Mouse (Mus musculus): ENCODE data around the gene Vgll2. TPM values are rescaled to one million over a fixed set of nuclear protein-coding genes. Genes with fewer than 3 reads are reported as not detected.

Gene Vgll2
- total RNA-seq (2022): 100 to 1,000 TPM in 2 of 4 experiments, 10 to 100 TPM in 2; 71.6 to 102 (median 86.6) TPM

DNA sequence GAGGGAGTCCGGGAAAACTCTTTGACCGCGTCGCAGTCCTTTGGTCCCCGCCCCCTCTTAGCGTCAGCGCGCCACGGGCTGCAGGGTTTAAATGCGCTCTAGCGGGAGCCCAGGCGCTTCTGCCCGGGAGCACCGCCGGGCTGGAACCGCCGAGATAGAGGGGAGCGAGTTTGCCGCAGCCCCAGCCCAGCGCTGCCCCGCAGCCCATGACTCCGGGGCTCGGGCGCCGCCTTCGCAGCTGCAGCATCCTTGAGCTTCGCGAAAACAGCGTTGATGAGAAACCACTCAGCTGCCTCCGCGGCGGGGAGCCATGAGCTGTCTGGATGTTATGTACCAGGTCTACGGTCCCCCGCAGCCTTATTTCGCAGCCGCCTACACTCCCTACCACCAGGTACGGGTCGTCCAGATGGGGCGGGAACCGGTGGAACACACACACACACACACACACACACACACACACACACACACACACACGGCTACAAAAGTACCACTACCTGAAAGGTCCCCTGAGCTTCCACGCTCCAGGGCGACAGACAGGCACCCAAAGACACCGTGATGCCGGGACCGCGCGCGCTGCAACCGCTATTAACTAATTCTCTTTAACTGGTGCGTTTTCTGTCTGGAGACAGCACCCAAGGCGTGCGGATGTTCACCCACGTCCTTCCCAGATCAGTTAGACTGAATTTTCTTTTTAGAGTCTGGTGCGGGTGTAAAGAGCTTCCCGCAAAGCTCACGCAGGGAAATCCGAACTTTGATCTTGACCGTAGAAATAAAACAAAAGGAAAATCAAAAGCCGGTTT lies at the start of gene Vgll2:
TSS of gene Vgll2 (plus strand) at position 90 of the 800 bp plus-strand sequence.
- DNase-seq (ENCODE audit: low spot score in 2 of 2): peak; percentile 26 to 34

DNA sequence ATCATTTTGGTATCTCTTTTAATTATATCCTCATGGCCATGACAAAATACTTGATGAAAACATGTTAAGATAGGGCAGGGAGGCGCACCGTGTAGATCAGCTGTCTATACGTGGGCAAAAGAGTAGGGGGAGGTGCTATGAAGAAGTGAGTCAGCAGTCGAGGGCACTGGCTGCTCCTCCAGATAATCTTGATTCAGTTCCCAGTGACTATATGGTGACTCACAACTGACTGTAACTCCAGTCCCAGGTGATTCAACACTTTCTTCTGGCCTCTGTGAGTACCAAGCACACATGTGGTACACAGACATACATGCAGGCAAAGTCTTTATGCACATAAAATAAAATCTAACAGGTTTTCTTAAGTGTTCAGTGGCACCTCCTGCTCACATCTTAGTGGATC lies 47.2 kb upstream of the Vgll2 start:
- no peak for DNase-seq (ENCODE audit: low spot score in 2 of 2)

DNA sequence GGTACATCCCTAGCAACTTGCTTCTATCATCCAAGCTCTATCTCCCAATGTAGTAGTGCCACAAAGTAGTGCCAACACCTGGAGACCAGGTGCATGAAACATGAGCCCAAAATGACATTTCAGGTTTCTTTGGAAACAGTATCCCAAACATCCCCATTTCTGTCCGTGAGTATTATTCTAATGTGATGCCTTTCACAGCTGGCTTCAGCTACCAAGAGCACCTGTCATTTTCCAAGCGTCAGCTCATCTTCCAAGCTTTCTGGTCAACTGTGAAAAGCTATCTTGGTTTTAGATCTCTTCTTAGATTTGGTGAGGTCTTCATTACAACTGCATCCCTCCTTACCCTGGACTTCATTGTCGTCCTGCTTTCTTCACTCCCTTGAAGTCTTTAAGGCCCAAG lies 46.7 kb upstream of the Vgll2 start:
- no peak for DNase-seq (ENCODE audit: low spot score in 2 of 2)

DNA sequence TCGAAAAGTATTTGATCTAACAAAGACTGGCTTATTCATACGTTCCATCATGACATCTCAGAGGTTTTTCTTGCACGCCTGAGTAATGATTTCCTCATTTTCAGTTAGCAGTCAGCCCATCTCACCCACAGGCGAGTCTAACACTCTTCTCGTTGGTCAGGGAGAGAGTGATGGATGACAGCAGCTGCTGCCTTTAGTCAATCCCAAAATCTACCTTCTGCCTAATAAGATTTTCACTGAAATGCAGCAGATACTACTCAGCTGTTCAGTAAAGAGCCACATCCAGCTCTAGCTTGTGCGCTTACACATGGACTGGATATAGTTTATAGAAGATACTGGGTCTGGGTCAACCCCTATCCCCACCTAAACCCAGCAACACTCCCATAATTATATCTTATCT lies 40.7 kb upstream of the Vgll2 start:
- DNase-seq (ENCODE audit: low spot score in 2 of 2): no peak

DNA sequence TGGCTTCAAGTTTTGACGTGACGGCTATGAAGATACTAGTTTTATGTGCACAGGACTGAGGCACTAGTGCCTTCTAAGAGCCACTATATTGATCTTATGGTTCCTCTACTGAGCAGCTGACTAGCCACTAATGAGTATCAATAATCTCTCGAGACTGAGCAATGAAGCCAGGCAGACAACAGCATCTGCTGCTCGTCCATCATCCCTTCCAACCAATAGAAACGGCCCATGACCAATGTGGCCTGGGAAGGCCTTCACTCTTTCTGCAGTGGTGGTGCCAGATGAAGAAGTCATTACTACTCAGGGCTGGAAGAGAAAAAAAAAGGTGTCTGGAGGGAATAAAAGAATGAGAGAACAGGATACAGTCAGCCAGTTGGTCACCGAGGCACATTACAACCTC lies 39.9 kb upstream of the Vgll2 start:
- no peak for DNase-seq (ENCODE audit: low spot score in 2 of 2)

- DNase-seq (ENCODE audit: low spot score in 2 of 2): no peak
These were observed 3.8 kb upstream of the Vgll2 start for GRCm38 (mm10) chr10:52018471-52018870.

DNA sequence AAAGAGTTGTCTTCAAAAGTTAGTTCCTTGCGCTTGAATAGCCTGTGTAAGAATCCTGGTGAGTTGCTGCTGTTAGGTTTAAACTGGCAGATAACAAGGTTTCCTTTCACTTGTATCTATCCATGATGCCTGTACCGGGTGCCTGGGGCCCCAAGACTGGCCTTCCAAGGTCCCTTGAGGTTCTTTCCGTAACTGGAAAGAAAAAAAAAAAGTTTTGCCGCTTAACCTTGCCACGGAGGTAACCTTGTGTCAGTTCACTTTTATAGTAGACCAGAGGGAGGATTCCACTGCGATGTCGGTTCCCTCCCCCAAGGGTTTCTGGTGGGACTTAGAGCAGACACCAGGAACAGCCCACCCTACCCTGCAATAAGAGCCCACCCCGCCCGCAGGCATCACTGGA lies 1.1 kb upstream of the Vgll2 start:
- DNase-seq (ENCODE audit: low spot score in 2 of 2): no peak

DNA sequence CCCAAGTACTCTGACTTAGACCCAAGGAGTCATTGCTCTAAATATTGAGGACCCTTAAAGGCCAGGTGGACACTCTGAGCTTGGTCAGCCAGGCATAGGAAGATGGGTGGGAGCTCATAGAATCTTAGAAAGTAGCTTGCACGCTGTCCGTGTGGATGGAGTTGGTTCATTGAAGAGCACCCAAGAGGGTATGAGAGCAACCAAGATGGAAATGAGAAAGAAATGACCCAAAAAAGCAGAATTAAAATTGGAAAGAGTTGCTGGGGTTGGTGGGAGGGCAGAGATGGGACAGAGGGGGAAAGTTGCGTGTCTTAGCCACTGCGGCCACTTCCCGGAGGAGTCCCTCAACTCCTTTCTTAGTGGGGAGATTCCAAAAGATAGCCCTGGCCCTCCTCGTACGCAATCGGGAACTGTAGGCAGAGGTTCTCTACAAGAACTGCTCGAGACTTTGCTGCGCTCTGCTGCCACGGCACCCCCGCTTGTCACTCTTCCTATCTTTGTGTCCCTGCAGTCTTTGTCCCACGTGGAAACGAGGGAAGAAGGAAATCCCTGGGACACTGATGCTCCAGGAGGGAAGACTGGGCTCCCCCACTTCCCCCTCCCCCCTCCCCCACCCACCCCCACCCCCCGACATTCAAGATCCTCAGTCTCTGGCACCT lies 437 bp upstream of the Vgll2 start:
- no peak for DNase-seq (ENCODE audit: low spot score in 2 of 2)

DNA sequence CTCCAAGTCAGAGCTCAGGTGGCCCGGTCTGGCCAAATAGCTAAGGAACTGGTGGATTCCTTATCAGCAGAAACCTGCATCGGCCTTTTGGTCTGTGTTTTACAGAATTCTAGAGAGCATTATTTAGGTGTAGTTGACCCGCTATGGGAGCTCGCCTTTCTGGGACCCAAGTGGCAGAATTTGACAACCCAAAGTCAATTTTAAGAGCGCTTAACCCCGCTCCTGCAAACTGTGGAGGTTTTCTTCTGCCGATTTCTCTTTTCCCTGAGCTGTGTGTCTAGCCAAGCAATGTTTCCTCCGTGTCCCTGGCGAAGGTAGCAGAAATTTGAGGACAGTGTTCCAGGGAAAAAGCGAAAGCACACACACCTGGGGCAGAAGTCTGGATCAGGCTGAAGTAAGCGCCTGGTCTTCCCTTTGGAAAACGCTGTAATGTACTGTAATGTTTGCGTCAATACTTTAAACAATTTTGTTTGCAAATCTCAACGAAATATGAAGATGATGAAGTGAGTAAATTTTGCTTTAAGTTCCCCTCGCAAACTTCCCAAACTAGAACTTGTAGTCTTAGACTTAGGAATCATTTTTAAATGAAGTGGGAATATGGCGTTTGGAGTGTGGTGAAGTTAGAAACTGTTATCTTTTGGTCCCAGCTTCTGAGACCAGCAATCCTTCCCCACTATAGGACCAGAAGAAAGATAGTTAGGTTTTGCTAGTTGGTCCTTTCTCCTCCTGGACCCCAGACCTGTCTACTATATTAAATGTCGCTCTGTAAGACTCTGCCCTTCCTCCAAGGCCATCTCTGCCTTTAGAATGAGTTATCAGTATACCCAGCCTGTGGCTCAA lies 1.1 kb downstream of the Vgll2 start:
- no peak for DNase-seq (ENCODE audit: low spot score in 2 of 2)

DNA sequence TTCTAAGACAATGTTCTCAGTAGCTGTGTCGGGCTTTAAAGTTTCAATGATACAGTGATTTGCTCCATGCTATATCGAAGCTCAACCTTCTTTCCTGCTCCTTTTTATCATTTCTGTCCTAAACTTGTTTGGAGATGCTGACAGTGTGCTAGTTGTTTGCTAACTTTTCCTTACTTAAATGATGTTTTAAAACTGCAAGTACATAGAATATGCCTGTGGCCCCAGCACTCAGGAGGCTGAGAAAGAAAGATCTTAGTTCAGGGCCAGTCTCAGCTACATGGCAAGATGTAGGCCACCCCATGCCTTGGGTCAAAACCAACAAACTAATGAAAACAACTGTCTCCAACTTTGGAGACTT lies 1.7 kb downstream of the Vgll2 start:
- no peak for DNase-seq (ENCODE audit: low spot score in 2 of 2)

- no peak for DNase-seq (ENCODE audit: low spot score in 2 of 2)
These were observed 3.0 kb downstream of the Vgll2 start for GRCm38 (mm10) chr10:52025291-52025690.

DNA sequence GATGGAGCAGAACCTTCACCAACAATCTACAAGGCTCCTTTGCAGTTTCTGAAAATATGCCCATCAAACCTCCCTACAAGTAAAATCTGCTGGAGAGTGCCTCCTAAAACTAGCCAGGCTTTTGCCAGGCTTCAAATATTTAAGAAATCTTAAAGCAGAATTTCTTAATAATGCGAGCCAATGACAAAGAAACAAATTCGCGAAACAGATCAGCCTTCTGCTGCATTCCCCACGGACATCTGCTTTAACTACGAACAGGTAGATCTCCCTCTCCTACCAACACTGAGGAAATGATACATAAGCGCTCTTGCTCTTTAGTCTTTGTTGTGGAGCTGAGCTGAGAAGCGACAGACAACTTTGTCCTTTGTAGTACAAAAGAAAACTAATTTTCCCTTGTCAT lies 3.5 kb downstream of the Vgll2 start:
- DNase-seq (ENCODE audit: low spot score in 2 of 2): no peak

DNA sequence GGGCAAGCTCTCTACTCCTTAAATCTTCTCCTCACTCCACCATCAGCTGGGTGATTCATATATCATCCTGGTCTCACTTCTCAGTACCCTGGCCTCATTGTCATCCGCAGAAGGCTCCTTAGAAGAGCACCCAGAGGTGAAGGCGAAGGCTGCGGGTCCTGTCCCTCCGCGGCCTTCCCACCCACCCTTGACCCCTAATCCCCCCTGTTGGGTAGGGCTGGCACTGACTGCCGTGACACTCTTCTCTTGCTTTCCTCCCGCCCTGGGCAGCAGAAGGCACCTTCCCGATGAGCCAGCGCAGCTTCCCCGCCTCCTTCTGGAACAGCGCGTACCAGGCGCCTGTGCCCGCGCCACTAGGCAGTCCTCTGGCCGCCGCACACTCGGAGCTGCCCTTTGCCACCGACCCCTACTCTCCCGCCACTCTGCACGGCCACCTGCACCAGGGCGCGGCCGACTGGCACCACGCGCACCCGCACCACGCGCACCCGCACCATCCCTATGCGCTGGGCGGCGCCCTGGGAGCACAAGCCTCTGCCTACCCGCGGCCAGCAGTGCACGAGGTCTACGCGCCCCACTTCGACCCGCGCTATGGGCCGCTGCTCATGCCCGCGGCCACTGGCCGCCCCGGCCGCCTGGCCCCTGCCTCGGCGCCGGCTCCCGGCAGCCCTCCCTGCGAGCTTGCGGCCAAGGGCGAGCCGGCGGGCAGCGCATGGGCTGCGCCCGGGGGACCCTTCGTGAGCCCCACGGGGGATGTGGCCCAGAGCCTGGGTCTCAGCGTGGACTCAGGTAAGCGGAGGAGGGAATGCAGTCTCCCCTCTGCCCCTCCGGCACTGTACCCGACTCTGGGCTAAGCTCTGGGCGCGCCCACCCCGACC lies 5.1 kb downstream of the Vgll2 start:
- DNase-seq (ENCODE audit: low spot score in 2 of 2): peak in 1 of 2 experiments; percentile 24

DNA sequence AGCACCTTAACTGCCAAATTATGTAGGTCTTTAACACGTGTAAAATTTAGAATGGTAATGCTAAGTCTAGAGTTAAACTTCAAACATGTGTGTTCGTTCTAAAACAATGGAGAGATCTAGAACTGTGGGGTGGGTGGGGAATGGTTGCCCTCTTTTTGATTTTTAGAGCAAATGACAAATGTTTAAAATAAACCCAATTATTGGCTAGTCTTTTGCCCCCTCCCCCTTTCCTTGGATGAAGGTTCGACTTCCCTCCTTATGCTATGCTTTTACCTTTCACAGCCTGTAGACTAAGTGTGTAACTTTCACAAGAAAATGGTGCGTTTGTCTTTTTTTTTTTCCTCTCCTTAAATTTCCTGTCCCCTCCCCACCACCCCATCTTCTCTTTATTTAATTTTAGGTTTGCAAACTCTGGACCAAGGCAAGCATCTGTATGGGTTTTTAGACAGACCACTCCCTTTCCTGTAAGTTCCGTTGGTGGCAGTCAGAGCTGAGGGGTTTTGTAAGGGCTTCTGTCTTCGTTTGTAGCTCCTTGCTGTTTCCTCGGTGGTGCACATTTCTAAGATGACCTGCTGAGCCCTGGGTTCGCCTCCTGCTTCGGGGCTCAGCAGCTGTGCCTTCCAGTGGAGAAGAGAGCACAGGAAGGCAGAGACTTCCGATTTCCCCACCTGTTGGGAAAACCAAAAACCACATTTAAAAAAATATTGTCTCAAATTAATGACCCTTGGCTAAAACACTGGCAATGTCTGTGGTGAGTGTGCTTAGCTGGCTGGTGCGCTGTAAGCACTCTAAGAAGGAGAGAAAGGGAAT lies 6.5 kb downstream of the Vgll2 start:
- DNase-seq (ENCODE audit: low spot score in 2 of 2): no peak

DNA sequence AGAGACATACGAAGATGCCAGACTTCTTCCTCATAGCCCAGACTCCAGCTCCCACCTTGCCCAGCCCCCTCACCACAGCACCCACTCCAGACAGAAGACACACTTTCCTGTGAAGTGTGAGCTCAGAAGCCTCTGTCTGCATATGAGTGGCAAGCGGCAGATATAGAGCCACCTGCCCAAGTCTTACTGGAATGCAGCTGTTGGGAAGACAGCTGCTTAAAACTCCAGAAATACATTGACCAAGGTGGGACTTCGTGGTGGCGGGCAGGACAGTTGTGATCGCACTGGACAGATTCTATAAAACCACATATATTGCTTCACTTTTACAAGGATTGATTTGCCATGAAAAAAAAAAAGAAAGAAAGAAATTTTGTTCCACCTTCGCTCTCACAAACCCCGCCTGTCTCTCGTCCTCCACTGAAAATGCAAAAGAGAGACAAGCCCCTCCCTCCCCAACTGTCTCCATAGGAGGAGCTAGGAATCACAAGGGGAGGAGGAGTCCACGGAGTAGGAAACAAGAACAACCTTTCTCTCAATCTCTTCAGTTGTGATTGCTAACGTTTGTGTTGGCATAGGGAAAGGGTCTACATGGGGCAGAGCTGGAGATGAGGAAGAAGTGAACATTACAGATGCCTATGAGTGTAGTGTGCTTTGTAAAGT lies 7.2 kb downstream of the Vgll2 start:
- no peak for DNase-seq (ENCODE audit: low spot score in 2 of 2)

DNA sequence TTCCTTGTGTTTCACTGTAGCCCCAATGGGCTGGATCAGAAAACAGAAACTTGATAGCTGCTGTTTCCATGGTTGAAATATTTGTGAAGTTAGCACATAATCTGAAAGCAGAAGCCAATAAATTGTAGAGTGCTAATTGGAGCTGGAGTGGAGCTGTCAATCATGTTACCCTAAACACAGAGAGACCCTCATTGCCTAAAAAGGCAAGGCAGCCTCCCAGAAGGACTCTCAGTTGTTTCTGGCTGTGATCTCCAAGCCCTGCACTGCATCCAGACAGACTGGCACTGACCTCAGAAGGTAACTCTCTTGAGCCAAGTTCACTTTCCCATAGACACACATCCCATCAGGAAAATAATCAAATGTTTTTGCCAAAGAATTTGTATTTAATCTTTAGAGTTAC lies 11.4 kb downstream of the Vgll2 start:
- no peak for DNase-seq (ENCODE audit: low spot score in 2 of 2)

- DNase-seq (ENCODE audit: low spot score in 2 of 2): no peak
These were observed 17.1 kb downstream of the Vgll2 start for GRCm38 (mm10) chr10:52039392-52039791.

GRCm38 (mm10) chr10:52043086-52043485 lies 20.8 kb downstream of the Vgll2 start:
- DNase-seq (ENCODE audit: low spot score in 2 of 2): no peak

- DNase-seq (ENCODE audit: low spot score in 2 of 2): no peak
These were observed 26.0 kb downstream of the Vgll2 start for GRCm38 (mm10) chr10:52048287-52048686.

DNA sequence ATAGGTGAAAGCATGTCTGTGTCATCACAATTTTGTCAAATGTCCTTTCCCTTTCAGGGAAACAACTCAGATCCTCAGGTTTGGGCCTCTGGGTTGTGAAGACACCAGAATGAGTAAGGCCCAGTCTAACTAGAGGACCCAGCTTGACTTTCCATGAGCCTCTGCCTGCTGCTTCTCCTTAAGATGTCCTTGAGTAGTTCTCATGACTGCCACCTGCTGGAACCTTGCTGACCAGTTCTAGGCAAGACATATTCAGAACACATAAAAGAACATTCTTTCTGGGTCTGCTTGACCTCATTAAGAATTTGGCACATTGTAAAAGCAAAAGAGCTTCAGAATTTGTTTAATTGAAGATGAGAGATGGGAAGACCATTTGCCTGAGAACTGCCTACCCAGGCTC lies 50.2 kb downstream of the Vgll2 start:
- peak in 1 of 2 experiments; percentile 25 for DNase-seq (ENCODE audit: low spot score in 2 of 2)

Data from gastrocnemius, adult 8-10 months (tissue).